Mouse (Mus musculus) liver, embryonic 14.5 days (tissue): ENCODE data around the gene Fam71f2.

ENCODE experiments used
- CTCF ChIP-seq: IDR thresholded peaks from 2 replicates; pipeline ENCODE4 v1.5.1; 2016; ENCODE audit warnings: antibody characterized with exemption, low read depth, control low read depth
- EP300 ChIP-seq: IDR thresholded peaks from 2 replicates; pipeline ENCODE4 v1.6.1; 2016; ENCODE audit warnings: antibody characterized with exemption, low read depth

- TF ChIP-seq CTCF (no peak), EP300 (no peak)
Measured at GRCm38 (mm10) chr6:29299112-29299511, 19.7 kb downstream of the Fam71f2 start.
